Mouse (Mus musculus) midbrain, embryonic 15.5 days (tissue): ENCODE measurements around the gene Mc1r. TPM values are rescaled to one million over a fixed set of nuclear protein-coding genes. Genes with fewer than 3 reads are reported as not detected.
"Not testable (repeated sequence)": the region's sequence is repeated elsewhere in the genome, so short reads cannot be mapped to it uniquely, and the experiment has no call there.

Source experiments
- ATAC-seq: fragments of 200-750 bp; cut with Nextera tagmentation; replicated peaks from 2 replicates; pipeline ENCODE4 v1.8.0; 2017; ENCODE audit warnings: moderate TSS enrichment
- H3K27ac ChIP-seq: fragments of 300-500 bp; sonication (generic); 2 replicates; pipeline ENCODE4 v1.5.1; 2015; ENCODE audit warnings: mild to moderate bottlenecking, inconsistent platforms
- H3K27me3 ChIP-seq: fragments of 300-500 bp; sonication (generic); replicated peaks from 2 replicates; pipeline ENCODE4 v1.6.1; 2015; ENCODE audit warnings: inconsistent platforms
- H3K36me3 ChIP-seq: fragments of 300-500 bp; sonication (generic); replicated peaks from 2 replicates; pipeline ENCODE4 v1.6.1; 2015; ENCODE audit warnings: inconsistent platforms
- H3K4me1 ChIP-seq: fragments of 300-500 bp; sonication (generic); 2 replicates; pipeline ENCODE4 v1.6.1; 2015; ENCODE audit warnings: inconsistent platforms
- H3K4me2 ChIP-seq: fragments of 300-500 bp; sonication (generic); 2 replicates; pipeline ENCODE4 v1.6.1; 2015; ENCODE audit warnings: inconsistent platforms, mild to moderate bottlenecking, moderate library complexity
- H3K4me3 ChIP-seq: fragments of 300-500 bp; sonication (generic); 2 replicates; pipeline ENCODE4 v1.5.1; 2015; ENCODE audit warnings: mild to moderate bottlenecking, inconsistent platforms
- H3K9ac ChIP-seq: fragments of 300-500 bp; sonication (generic); 2 replicates; pipeline ENCODE4 v1.6.1; 2015; ENCODE audit warnings: mild to moderate bottlenecking, inconsistent platforms
- H3K9me3 ChIP-seq: fragments of 300-500 bp; sonication (generic); 2 replicates; pipeline ENCODE4 v1.6.1; 2016; ENCODE audit warnings: inconsistent platforms
- WGBS: fragments of 180-500 bp; shearing (Covaris S2); methylation state at CpG from one replicate; pipeline ENCODE4 v1.1.7; 2015; ENCODE audit warnings: mixed read lengths; 5-methylcytosine and 5-hydroxymethylcytosine counted together
- polyA plus RNA-seq: library from polyadenylated mRNA; unstranded; fragments of >200 nt; fragmentation: Nextera tagmentation; extraction: Ambion mirVana; gene quantifications from 2 replicates; pipeline ENCODE4 v1.2.1, GENCODE M21; 2015

Gene Mc1r
- polyA plus RNA-seq, 1 experiment from 2014 or later: 0.10 TPM

DNA sequence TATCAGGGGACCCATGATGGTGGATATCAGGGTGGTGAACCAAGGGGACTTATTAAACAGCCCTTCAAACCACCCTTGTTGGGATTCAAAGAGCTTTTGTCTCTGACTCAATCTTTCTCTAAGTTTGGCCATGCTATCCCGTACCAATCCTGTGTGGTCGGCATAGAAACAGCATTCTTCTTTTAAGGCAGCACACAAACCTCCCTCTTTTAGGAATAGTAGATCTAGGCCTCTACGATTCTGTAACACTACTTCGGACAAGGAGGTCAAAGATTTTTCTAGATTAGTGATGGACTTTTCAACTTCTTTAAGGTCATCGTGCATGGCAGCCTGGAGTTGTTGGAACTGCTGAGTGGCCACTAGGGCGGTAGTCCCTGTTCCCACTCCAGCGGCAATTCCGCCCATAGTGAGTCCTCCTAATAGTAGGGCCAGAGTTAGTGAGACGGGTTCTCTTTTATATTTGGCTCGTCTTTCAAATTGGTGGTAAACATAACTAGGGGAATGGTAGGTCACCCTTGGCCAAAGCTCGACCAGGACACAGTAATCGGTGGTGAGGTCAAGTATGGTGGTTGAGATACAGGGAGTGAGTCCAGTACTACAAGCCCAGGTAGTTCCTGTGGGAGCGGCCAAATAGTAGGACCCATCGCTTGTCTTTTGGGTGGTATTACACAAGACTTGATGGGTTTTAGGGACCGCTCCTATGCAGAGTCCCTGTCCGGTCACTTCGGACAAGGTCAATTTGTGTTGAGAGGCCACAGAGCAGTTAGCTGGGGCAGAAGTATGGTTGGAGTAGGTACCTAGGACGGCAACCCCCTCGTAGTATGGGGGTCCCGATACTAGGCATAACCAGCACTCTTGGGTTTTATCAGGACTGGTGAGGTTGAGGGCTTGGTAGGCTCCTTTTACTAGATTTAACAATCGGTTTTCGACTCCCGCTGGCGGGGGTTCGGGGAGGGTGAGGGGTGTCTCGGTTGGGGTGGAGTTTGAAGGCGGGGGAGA lies 19.9 kb downstream of the Mc1r start:
- no peak for ATAC-seq
- peaks cover 9% of the 10 kb centered on the region for H3K4me1 ChIP-seq
- no peak overlapping the region for H3K9ac ChIP-seq
- H3K27ac ChIP-seq: no peak overlapping the region
- H3K4me2 ChIP-seq: no peak overlapping the region
- no peak overlapping the region for H3K4me3 ChIP-seq
- no peaks in the 10 kb centered on the region for H3K27me3 ChIP-seq
- WGBS: 95% methylated on average over 27 of the region's 27 CpGs
- H3K9me3 ChIP-seq: peaks cover 15% of the 10 kb centered on the region; the same call in 1 of the 2 replicates
- H3K36me3 ChIP-seq: no peaks in the 10 kb centered on the region

- H3K4me1 ChIP-seq: peaks cover under 1% of the 10 kb centered on the region; the same call in 1 of the 2 replicates
- H3K9me3 ChIP-seq: peaks cover 15% of the 10 kb centered on the region; the same call in 1 of the 2 replicates
- no peak for ATAC-seq
- H3K36me3 ChIP-seq: no peaks in the 10 kb centered on the region
- 96% methylated on average over 24 of the region's 24 CpGs for WGBS
- H3K4me3 ChIP-seq: no peak overlapping the region
- H3K27ac ChIP-seq: no peak overlapping the region
- H3K27me3 ChIP-seq: no peaks in the 10 kb centered on the region
- H3K4me2 ChIP-seq: no peak overlapping the region
- H3K9ac ChIP-seq: no peak overlapping the region
Observed at GRCm38 (mm10) chr8:123427639-123428275, 20.9 kb downstream of the Mc1r start.

DNA sequence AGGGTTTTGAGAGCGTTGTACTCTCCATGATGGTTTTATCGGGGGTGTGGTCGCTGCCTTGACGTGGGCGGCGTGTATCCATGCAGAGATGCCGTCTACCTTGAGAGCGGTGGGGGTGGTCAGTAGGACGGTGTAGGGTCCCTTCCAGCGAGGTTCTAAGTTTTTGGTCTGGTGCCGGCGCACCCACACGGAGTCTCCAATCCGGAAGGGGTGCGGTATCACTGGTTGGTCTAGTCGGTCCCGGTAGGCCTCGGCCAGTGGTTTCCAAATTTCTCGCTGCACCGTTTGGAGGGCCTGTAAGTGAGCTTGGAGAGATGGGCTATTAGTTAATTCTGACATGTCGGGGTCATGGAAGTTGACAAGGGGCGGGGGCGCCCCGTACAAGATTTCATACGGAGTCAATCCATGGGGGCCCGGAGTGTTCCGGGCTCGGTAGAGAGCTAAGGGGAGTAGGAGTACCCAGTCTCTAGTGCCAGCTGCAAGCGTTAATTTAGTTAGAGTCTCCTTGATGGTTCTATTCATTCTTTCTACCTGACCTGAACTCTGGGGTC lies 21.5 kb downstream of the Mc1r start:
- Histone ChIP-seq H3K9ac (no peak overlapping the region), H3K36me3 (no peaks in the 10 kb centered on the region), H3K9me3 (peaks cover 15% of the 10 kb centered on the region; the same call in 1 of the 2 replicates), H3K27ac (no peak overlapping the region), H3K4me1 (no peaks in the 10 kb centered on the region), H3K4me2 (no peak overlapping the region), H3K4me3 (no peak overlapping the region), H3K27me3 (no peaks in the 10 kb centered on the region)
- ATAC-seq: no peak
- 97% methylated on average over 29 of the region's 29 CpGs for WGBS

DNA sequence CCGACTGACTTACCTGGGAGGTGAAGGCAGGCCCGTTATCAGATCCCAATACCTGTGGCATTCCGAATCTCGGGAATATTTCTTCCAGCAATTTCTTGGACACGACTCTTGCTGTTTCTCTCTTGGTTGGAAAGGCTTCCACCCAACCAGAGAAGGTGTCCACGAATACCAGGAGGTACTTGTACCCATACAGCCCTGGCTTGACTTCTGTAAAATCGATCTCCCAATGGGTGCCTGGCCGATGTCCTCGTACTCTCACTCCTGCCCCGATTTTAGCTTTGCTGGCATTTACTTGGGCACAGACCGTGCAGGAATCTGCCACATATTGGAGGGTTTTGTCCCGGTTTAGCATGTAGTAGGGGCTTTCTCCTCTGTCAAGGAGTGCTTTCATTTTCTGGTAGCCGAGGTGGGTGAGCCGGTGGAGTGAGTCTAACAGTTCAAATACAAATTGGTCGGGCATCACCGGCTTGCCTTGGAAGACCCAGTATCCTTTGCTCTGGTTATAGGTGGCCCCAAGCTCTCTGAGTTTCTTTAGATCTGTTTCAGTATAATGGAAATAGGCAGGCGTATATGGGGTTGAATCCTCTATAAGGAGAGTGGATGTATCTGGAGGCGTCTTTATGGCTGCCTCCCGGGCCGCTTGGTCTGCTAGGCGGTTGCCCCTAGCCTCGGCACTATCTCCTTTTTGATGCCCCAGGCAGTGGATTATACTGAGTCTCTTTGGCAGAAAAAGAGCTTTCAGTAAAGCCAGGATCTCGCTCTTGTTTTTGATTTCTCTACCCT lies 22.2 kb downstream of the Mc1r start:
- no peaks in the 10 kb centered on the region for H3K4me1 ChIP-seq
- no peak overlapping the region for H3K27ac ChIP-seq
- peaks cover 15% of the 10 kb centered on the region; the same call in 1 of the 2 replicates for H3K9me3 ChIP-seq
- no peak overlapping the region for H3K4me3 ChIP-seq
- H3K9ac ChIP-seq: no peak overlapping the region
- H3K4me2 ChIP-seq: no peak overlapping the region
- H3K36me3 ChIP-seq: no peaks in the 10 kb centered on the region
- no peaks in the 10 kb centered on the region for H3K27me3 ChIP-seq
- 93% methylated on average over 23 of the region's 23 CpGs for WGBS
- ATAC-seq: no peak

DNA sequence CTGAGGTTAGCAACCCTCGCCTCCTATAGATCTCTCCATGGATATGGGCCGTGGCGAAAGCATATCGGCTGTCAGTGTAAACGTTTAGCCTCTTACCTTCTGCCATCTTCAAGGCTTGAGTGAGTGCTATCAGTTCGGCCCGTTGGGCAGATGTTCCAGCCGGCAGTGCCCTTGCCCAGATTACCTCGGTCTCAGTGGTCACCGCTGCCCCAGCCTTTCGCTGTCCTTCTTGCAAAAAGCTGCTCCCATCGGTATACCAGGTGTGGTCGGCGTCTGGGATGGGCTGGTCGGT lies 22.8 kb downstream of the Mc1r start:
- not testable (repeated sequence) for H3K4me3 ChIP-seq, H3K27ac ChIP-seq, ATAC-seq, H3K4me1 ChIP-seq, H3K4me2 ChIP-seq, H3K27me3 ChIP-seq, H3K9ac ChIP-seq, H3K36me3 ChIP-seq
- 96% methylated on average over 15 of the region's 15 CpGs for WGBS
- H3K9me3 ChIP-seq: peaks cover 18% of the 10 kb centered on the region; the same call in 1 of the 2 replicates

DNA sequence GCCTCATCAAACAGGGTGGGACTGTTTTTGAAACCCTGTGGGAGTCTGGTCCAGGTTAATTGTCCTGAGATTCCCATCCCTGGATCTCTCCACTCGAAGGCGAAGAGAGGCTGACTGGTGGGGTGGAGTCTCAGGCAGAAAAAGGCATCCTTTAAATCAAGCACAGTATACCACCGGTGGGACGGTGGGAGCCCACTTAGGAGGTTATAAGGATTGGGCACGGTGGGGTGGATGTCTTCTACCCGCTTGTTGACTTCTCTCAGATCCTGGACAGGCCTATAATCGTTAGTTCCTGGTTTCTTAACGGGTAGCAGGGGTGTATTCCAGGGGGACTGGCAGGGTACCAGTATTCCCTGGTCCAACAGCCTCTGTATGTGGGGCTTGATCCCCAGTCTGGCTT lies 24.0 kb downstream of the Mc1r start:
- H3K27ac ChIP-seq, H3K4me3 ChIP-seq, H3K9ac ChIP-seq, H3K36me3 ChIP-seq, ATAC-seq, H3K27me3 ChIP-seq, H3K4me1 ChIP-seq, H3K4me2 ChIP-seq: not testable (repeated sequence)
- 86% methylated on average over 8 of the region's 8 CpGs for WGBS
- H3K9me3 ChIP-seq: peaks cover 19% of the 10 kb centered on the region; the same call in 1 of the 2 replicates

GRCm38 (mm10) chr8:123431616-123432365 lies 24.9 kb downstream of the Mc1r start:
- H3K4me3 ChIP-seq: no peak overlapping the region
- no peaks in the 10 kb centered on the region for H3K4me1 ChIP-seq
- WGBS: 94% methylated on average over 25 of the region's 25 CpGs
- H3K27ac ChIP-seq: no peak overlapping the region
- no peak for ATAC-seq
- H3K4me2 ChIP-seq: no peak overlapping the region
- no peaks in the 10 kb centered on the region for H3K36me3 ChIP-seq
- H3K9ac ChIP-seq: no peak overlapping the region
- H3K27me3 ChIP-seq: no peaks in the 10 kb centered on the region
- peaks cover 19% of the 10 kb centered on the region; the same call in 1 of the 2 replicates for H3K9me3 ChIP-seq

- no peak for ATAC-seq
- Histone ChIP-seq H3K27ac (no peak overlapping the region), H3K9ac (no peak overlapping the region), H3K27me3 (no peaks in the 10 kb centered on the region), H3K4me1 (no peaks in the 10 kb centered on the region), H3K36me3 (no peaks in the 10 kb centered on the region), H3K4me3 (no peak overlapping the region), H3K4me2 (no peak overlapping the region), H3K9me3 (peaks cover 19% of the 10 kb centered on the region; the same call in 1 of the 2 replicates)
- WGBS: 96% methylated on average over 16 of the region's 16 CpGs
Observed at GRCm38 (mm10) chr8:123432381-123432780, 25.5 kb downstream of the Mc1r start.

DNA sequence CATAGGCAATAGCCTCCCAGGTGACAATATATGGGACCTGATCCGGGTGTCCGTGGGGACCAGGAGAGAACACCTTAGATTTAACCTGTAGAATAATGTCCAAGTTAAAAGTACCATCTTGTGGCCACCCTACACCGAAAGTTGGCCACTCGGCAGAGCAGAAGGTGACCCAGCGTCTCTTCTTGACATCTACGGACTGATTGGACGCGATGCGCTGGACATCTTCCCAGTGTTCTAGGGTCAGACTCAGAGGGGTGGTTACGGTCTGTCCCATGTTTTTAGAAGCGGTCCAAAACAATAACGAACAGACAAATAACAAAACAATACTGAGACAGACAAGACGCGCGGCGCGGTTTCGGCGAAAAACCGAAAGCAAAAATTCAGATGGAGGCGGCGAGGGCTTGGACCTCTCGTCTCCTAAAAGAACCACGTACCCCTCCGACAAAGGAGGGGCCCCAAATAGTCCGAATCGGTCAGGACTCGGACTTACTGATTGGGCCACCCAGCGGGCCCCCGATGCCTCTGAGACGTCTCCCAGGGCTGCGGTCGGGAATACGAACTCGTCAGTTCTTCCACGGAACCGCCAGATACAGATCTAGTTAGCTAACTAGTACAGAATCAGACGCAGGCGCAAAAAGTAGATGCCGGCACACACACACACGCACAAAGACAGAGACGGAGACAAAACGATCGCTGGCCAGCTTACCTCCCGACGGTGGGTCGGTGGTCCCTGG lies 26.5 kb downstream of the Mc1r start:
- H3K36me3 ChIP-seq, H3K4me1 ChIP-seq, H3K4me2 ChIP-seq, ATAC-seq, H3K9ac ChIP-seq, H3K27me3 ChIP-seq, H3K4me3 ChIP-seq, H3K27ac ChIP-seq: not testable (repeated sequence)
- peaks cover 13% of the 10 kb centered on the region; the same call in 1 of the 2 replicates for H3K9me3 ChIP-seq
- WGBS: 98% methylated on average over 47 of the region's 47 CpGs

DNA sequence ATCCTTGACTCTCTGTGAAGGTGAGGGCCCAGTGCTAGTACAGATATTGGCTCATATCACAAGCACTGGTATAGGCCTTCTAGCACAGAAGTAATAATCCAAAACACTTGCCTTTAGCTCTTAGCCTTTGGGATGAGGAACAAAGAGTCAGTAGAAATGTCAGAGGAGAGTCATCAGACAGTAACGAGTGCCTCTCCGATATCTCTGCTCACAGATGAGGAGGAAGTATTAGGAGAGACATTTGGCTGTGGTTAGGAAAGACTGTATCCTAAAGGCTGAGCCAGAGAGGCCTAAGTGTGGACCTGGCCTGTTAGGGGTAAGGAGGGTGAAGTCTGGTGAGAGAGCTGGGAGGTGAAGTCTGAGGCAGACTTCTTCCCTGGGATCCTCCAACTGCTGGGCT lies 34.9 kb downstream of the Mc1r start:
- Histone ChIP-seq H3K9me3 (no peaks in the 10 kb centered on the region), H3K4me1 (peaks cover 9% of the 10 kb centered on the region), H3K4me2 (no peak overlapping the region), H3K4me3 (no peak overlapping the region), H3K27me3 (no peaks in the 10 kb centered on the region), H3K27ac (no peak overlapping the region), H3K36me3 (no peaks in the 10 kb centered on the region), H3K9ac (no peak overlapping the region)
- 96% methylated on average over 2 of the region's 2 CpGs for WGBS
- no peak for ATAC-seq

DNA sequence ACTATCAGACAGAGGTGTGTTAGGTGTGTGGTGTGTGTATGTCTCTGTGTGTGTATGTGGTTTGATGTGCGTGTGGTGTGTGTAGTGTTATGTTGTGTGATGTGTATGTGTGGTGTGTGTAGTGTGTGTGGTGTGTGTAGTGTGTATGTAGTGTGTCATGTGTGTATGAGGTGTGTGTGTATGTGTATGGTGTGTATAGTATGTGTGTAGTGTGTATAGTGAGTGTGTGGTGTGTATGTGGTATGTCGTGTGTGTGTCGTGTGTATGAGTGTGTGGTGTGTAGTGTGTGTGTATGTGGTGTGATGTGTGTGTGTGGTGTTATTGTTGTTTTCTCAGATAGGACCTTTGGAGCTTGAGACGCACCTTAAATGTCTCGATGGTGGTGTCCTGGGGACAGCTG lies 35.4 kb downstream of the Mc1r start:
- Histone ChIP-seq H3K9me3 (no peaks in the 10 kb centered on the region), H3K27ac (peak overlapping the region; percentile 88; the same call in 1 of the 2 replicates), H3K4me2 (peak overlapping the region; percentile 80; the same call in 1 of the 2 replicates), H3K4me3 (0 out of 2 replicates have a peak overlapping the region, but pooled peaks have one; percentile 61), H3K27me3 (no peaks in the 10 kb centered on the region), H3K4me1 (peaks cover 9% of the 10 kb centered on the region), H3K36me3 (no peaks in the 10 kb centered on the region), H3K9ac (no peak overlapping the region; the same call in 1 of the 2 replicates)
- WGBS: 83% methylated on average over 5 of the region's 5 CpGs
- ATAC-seq: peak; percentile 46
